Comparison of ENCODE assay signal across 15 mouse cellular contexts in the genomic region with DNA sequence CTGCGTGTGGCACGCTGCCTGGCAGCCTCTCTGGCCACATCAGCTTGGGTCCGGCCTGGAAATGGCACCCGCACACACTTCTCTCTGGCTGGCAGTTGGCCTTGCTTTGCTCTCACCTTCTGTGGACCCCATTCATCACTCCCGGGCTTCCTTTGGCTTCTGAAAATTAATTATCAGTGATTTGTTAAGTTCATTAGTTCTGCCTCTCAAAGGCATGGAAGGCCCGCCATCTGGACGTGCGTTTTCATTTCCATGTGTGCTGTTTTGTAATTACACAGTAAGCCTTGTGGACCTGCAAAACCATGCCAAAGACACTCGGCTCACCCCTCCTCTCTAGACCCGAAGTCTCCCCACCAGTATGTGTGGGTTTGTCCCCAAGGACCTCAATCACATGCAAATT. TPM values are rescaled to one million over a fixed set of nuclear protein-coding genes. Genes with fewer than 3 reads are reported as not detected.
DNase-seq lines count a peak whose midpoint lies in the region; ATAC-seq lines count a peak whose summit lies in the region.
"Had no signal": no experiment of that assay in that cellular context is flagged by ENCODE, and none has a peak within 500 bp of the region (broad histone marks: within the 10 kb centered on the region; RNA-seq: fewer than 3 reads in every experiment).

No protein-coding gene starts in this region.

- H3K27me3 ChIP-seq in neural tube, embryonic 11.5 days (ENCODE audit: control insufficient read depth, insufficient read depth, low read length): peaks cover 2% of the 10 kb centered on the region; the same call in 1 of the 2 replicates
- 0 out of 2 replicates have a peak, but pooled peaks cover 2% of the 10 kb centered on the region for H3K27me3 ChIP-seq in hindbrain, embryonic 16.5 days (replicated peaks; ENCODE audit: control insufficient read depth, insufficient read depth, low read length)

- H3K4me1 ChIP-seq in neural tube, embryonic 11.5 days (ENCODE audit: control insufficient read depth, insufficient read depth, low read length): peaks cover 38% of the 10 kb centered on the region
- H3K4me1 ChIP-seq in hindbrain, embryonic 16.5 days (ENCODE audit: control insufficient read depth, insufficient read depth, low read depth, low read length): peaks cover 46% of the 10 kb centered on the region
- H3K4me1 ChIP-seq: limb, embryonic 13.5 days had no signal

- no peak for ATAC-seq in neural tube, embryonic 11.5 days (ENCODE audit: insufficient read depth, low FRiP score, low TSS enrichment)
- peak; percentile 50; the same call in 1 of the 2 replicates for ATAC-seq in hindbrain, embryonic 16.5 days
- ATAC-seq: Patski had no signal

- H3K9me3 ChIP-seq in neural tube, embryonic 11.5 days (ENCODE audit: control insufficient read depth, low read length): no peaks in the 10 kb centered on the region
- H3K9me3 ChIP-seq in hindbrain, embryonic 16.5 days (ENCODE audit: control insufficient read depth, low read length): no peaks in the 10 kb centered on the region
- H3K9me3 ChIP-seq: limb, embryonic 13.5 days had no signal

- no peak overlapping the region for H3K4me2 ChIP-seq in neural tube, embryonic 11.5 days (ENCODE audit: low read depth)
- no peak overlapping the region for H3K4me2 ChIP-seq in hindbrain, embryonic 16.5 days (ENCODE audit: low read length)
- H3K4me2 ChIP-seq: limb, embryonic 13.5 days had no signal

- H3K9ac ChIP-seq in neural tube, embryonic 11.5 days (ENCODE audit: low read length): no peak overlapping the region
- H3K9ac ChIP-seq in hindbrain, embryonic 16.5 days (ENCODE audit: low read depth, low read length): no peak overlapping the region
- H3K9ac ChIP-seq: limb, embryonic 13.5 days had no signal

- WGBS in neural tube, embryonic 11.5 days: 53% methylated on average over 10 of the region's 10 CpGs
- WGBS in hindbrain, embryonic 16.5 days: 22% methylated on average over 10 of the region's 10 CpGs

- H3K27ac ChIP-seq in neural tube, embryonic 11.5 days (ENCODE audit: low read depth, low read length): peak overlapping the region; percentile 46; the same call in 1 of the 2 replicates
- 0 out of 2 replicates have a peak overlapping the region, but pooled peaks have one; percentile 25 for H3K27ac ChIP-seq in hindbrain, embryonic 16.5 days (ENCODE audit: low read depth, low read length)
- H3K27ac ChIP-seq: kidney, postnatal 0 days; limb, embryonic 13.5 days had no signal

- H3K4me3 ChIP-seq in neural tube, embryonic 11.5 days (ENCODE audit: low read depth, low read length): no peak overlapping the region
- H3K4me3 ChIP-seq in hindbrain, embryonic 16.5 days (ENCODE audit: low read length): no peak overlapping the region
- H3K4me3 ChIP-seq: erythroblast, embryonic 14.5 days; limb, embryonic 13.5 days had no signal

- peak; percentile 71 to 82 for DNase-seq in cerebellum, postnatal 10 days
- no peak for DNase-seq in cerebellum, adult 11 months
- DNase-seq in neural tube, embryonic 11.5 days (ENCODE audit: low spot score): no peak
- no peak for DNase-seq in neural tube, embryonic 10.5 days (ENCODE audit: extremely low spot score, low spot score)
- DNase-seq in urinary bladder, postnatal 14 days (ENCODE audit: low spot score): no peak
- no peak for DNase-seq in urinary bladder, postnatal 4 days (ENCODE audit: low spot score in 2 of 2)
- no peak for DNase-seq in ovary, postnatal 14 days (ENCODE audit: low spot score)
- DNase-seq: cerebellum, adult 9-10 months; heart, adult 11 months; thymus, adult 18-20 months had no signal

- no peaks in the 10 kb centered on the region for H3K36me3 ChIP-seq in neural tube, embryonic 11.5 days (ENCODE audit: control insufficient read depth, insufficient read depth, low read length)
- no peaks in the 10 kb centered on the region for H3K36me3 ChIP-seq in hindbrain, embryonic 16.5 days (ENCODE audit: control insufficient read depth, insufficient read depth, low read length)
- H3K36me3 ChIP-seq: limb, embryonic 13.5 days had no signal

RNA-seq across cellular contexts. Expression of gene Slit1, which starts 53.4 kb away (rescaled TPM):
- polyA plus RNA-seq in neural tube, embryonic 11.5 days (2014; fragmentation: Nextera tagmentation; extraction: Ambion mirVana): 15.3 and 17.0 TPM in 2 replicates
- 17.4 and 23.1 TPM in 2 replicates for polyA plus RNA-seq in hindbrain, embryonic 16.5 days (2015; fragmentation: Nextera tagmentation; extraction: Ambion mirVana)

Comparison
In these comparisons a context has a peak if more than half of its experiments do, and no peak if none do; other contexts are left out.
1. DNase-seq: peak in cerebellum, postnatal 10 days (2 of 2); none in cerebellum, adult 11 months (single experiment), neural tube, embryonic 11.5 days (single experiment), neural tube, embryonic 10.5 days (single experiment), urinary bladder, postnatal 14 days (single experiment), urinary bladder, postnatal 4 days (0 of 2) and ovary, postnatal 14 days (single experiment).